In the genomic region with DNA sequence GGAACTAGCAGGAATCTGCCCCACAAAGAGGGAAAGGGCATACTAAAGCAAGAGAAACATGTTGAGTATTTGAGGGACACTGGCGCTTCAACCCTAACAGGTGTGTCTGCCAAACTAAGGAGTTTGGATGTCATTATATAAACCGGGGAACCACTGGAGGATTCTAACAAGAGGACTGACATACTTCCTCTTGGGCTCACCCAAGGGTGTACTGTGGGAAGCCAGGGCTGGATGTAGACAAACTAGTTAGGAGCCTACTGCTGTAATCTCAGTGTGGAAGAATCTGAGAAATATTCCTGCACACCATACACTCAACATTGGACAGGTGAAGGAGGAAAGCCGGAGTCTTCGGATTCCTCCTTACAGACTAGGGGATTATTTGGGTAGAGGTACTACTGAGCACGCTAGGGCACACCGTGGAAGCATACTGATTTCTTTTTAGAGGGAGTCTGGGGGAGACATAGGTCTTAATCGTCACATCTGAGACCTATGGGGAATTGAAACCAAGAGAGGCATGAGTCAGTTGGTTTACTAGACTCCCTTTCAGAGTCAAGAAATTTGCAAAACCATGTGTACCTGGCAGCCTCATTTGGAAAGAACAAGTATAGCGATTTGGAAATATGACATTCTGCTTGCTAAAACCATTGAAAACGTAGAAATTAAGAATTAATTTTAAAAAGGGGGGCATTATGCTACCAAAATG, we compare ENCODE assay signal across 8 mouse cellular contexts. TPM values are rescaled to one million over a fixed set of nuclear protein-coding genes. Genes with fewer than 3 reads are reported as not detected.
DNase-seq lines count a peak whose midpoint lies in the region; ATAC-seq lines count a peak whose summit lies in the region.

No protein-coding gene starts in this region.

- no peak for ATAC-seq in hindbrain, embryonic 14.5 days (ENCODE audit: low FRiP score)
- ATAC-seq in midbrain, embryonic 12.5 days (ENCODE audit: low FRiP score, low read depth) = no peak

- no peaks in the 10 kb centered on the region for H3K9me3 ChIP-seq in heart, embryonic 10.5 days
- no peaks in the 10 kb centered on the region for H3K9me3 ChIP-seq in hindbrain, embryonic 14.5 days (ENCODE audit: control insufficient read depth, low read length)
- H3K9me3 ChIP-seq in midbrain, embryonic 12.5 days = no peaks in the 10 kb centered on the region

- H3K9ac ChIP-seq in hindbrain, embryonic 14.5 days = peak overlapping the region; percentile 88
- H3K9ac ChIP-seq in midbrain, embryonic 12.5 days (replicated peaks) = peak overlapping the region; percentile 57

- peaks cover 20% of the 10 kb centered on the region for H3K4me1 ChIP-seq in heart, embryonic 10.5 days
- peaks cover 30% of the 10 kb centered on the region for H3K4me1 ChIP-seq in hindbrain, embryonic 14.5 days (replicated peaks; ENCODE audit: control insufficient read depth, insufficient read depth, low read length)
- peaks cover 26% of the 10 kb centered on the region for H3K4me1 ChIP-seq in midbrain, embryonic 12.5 days

- H3K4me3 ChIP-seq in heart, embryonic 10.5 days = peak overlapping the region; percentile 91
- H3K4me3 ChIP-seq in hindbrain, embryonic 14.5 days (replicated peaks; ENCODE audit: low read length) = peak overlapping the region; percentile 93
- peak overlapping the region; percentile 92 for H3K4me3 ChIP-seq in midbrain, embryonic 12.5 days

- H3K36me3 ChIP-seq in heart, embryonic 10.5 days = peaks cover 7% of the 10 kb centered on the region; the same call in 1 of the 2 replicates
- H3K36me3 ChIP-seq in hindbrain, embryonic 14.5 days (replicated peaks; ENCODE audit: control insufficient read depth, insufficient read depth) = peaks cover 4% of the 10 kb centered on the region; the same call in 1 of the 2 replicates
- 0 out of 2 replicates have a peak, but pooled peaks cover 3% of the 10 kb centered on the region for H3K36me3 ChIP-seq in midbrain, embryonic 12.5 days

- H3K27me3 ChIP-seq in heart, embryonic 10.5 days (ENCODE audit: insufficient read depth, poor library complexity, severe bottlenecking) = no peaks in the 10 kb centered on the region
- H3K27me3 ChIP-seq in hindbrain, embryonic 14.5 days (ENCODE audit: control insufficient read depth, insufficient read depth, low read length) = no peaks in the 10 kb centered on the region
- H3K27me3 ChIP-seq in midbrain, embryonic 12.5 days = no peaks in the 10 kb centered on the region

- H3K4me2 ChIP-seq in hindbrain, embryonic 14.5 days (replicated peaks) = peak overlapping the region; percentile 76
- H3K4me2 ChIP-seq in midbrain, embryonic 12.5 days (replicated peaks) = peak overlapping the region; percentile 81

- peak overlapping the region; percentile 93; the same call in 1 of the 2 replicates for H3K27ac ChIP-seq in heart, embryonic 10.5 days
- H3K27ac ChIP-seq in hindbrain, embryonic 14.5 days = 0 out of 2 replicates have a peak overlapping the region, but pooled peaks have one; percentile 88
- peak overlapping the region; percentile 75; the same call in 1 of the 2 replicates for H3K27ac ChIP-seq in midbrain, embryonic 12.5 days (replicated peaks)

- intact Hi-C loops in left cerebral cortex, postnatal 36 days (cut with DNase I) = loop anchor here (1.0 to 5.0 kb wide), 2 partner anchors 53 to 174 kb away; a partner anchor contains a TSS

- WGBS in heart, embryonic 10.5 days = 64% methylated on average over 9 of the region's 9 CpGs
- WGBS in hindbrain, embryonic 14.5 days = 61% methylated on average over 9 of the region's 9 CpGs
- WGBS in midbrain, embryonic 12.5 days = 61% methylated on average over 9 of the region's 9 CpGs

- no peak for DNase-seq in heart, embryonic 10.5 days (ENCODE audit: low spot score)
- no peak for DNase-seq in heart, adult 18-20 months
- DNase-seq in NIH3T3 (ENCODE audit: low read depth) = peak; percentile 38
- DNase-seq in hindbrain, embryonic 14.5 days (ENCODE audit: low spot score) = no peak
- no peak for DNase-seq in left cerebral cortex, postnatal 36 days (ENCODE audit: low spot score in 2 of 2)
- no peak for DNase-seq in thymus, postnatal 4 days
- no peak for DNase-seq in adrenal gland, postnatal 25 days

RNA-seq across cellular contexts. Expression of a gene that starts 1.1 kb away (rescaled TPM):
- polyA plus RNA-seq in heart, embryonic 10.5 days (2016; fragmentation: Nextera tagmentation; extraction: Ambion mirVana) = 40.4 and 48.9 TPM in 2 replicates
- total RNA-seq in heart, adult 18-20 months (2021) = 10 to 100 TPM; 43.5 to 43.7 TPM
- polyA plus RNA-seq in hindbrain, embryonic 14.5 days (2014; fragmentation: Nextera tagmentation; extraction: Ambion mirVana) = 27.4 and 30.9 TPM in 2 replicates
- polyA plus RNA-seq in midbrain, embryonic 12.5 days (2016; fragmentation: Nextera tagmentation; extraction: Ambion mirVana) = 50.5 and 52.0 TPM in 2 replicates
- 10 to 100 TPM; 74.1 to 82.3 TPM for total RNA-seq in left cerebral cortex, postnatal 36 days (2021)
- 82.9 and 84.1 TPM in 2 replicates for total RNA-seq in adrenal gland, postnatal 25 days (2021)

RNA-seq across cellular contexts. Expression of a gene that starts 53.2 kb away (rescaled TPM):
- 207 and 210 TPM in 2 replicates for polyA plus RNA-seq in heart, embryonic 10.5 days (2016; fragmentation: Nextera tagmentation; extraction: Ambion mirVana)
- total RNA-seq in heart, adult 18-20 months (2021) = 10 to 100 TPM; 59.4 to 66.1 TPM
- 377 and 384 TPM in 2 replicates for polyA plus RNA-seq in hindbrain, embryonic 14.5 days (2014; fragmentation: Nextera tagmentation; extraction: Ambion mirVana)
- polyA plus RNA-seq in midbrain, embryonic 12.5 days (2016; fragmentation: Nextera tagmentation; extraction: Ambion mirVana) = 303 and 317 TPM in 2 replicates
- 100 to 1,000 TPM; 216 to 220 TPM for total RNA-seq in left cerebral cortex, postnatal 36 days (2021)
- 133 and 158 TPM in 2 replicates for total RNA-seq in adrenal gland, postnatal 25 days (2021)
